ENCODE assay signal across 18 mouse cellular contexts in genomic region chr2:58487279-58487560, GRCm38 (mm10). TPM values are rescaled to one million over a fixed set of nuclear protein-coding genes. Genes with fewer than 3 reads are reported as not detected.
DNase-seq lines count a peak whose midpoint lies in the region; ATAC-seq and TF ChIP-seq lines count a peak whose summit lies in the region.
"Had no signal": no experiment of that assay in that cellular context is flagged by ENCODE, and none has a peak within 500 bp of the region (broad histone marks: within the 10 kb centered on the region; RNA-seq: fewer than 3 reads in every experiment).

No protein-coding gene starts in this region.

- no peaks in the 10 kb centered on the region for H3K27me3 ChIP-seq in heart, embryonic 10.5 days (ENCODE audit: insufficient read depth, poor library complexity, severe bottlenecking)
- H3K27me3 ChIP-seq in lung, postnatal 0 days (replicated peaks; ENCODE audit: insufficient read depth, low read length), result no peaks in the 10 kb centered on the region
- H3K27me3 ChIP-seq in forebrain, embryonic 15.5 days, result no peaks in the 10 kb centered on the region
- H3K27me3 ChIP-seq in stomach, embryonic 14.5 days (ENCODE audit: control insufficient read depth, insufficient read depth, low read length), result no peaks in the 10 kb centered on the region
- H3K27me3 ChIP-seq: embryonic facial prominence, embryonic 13.5 days; intestine, embryonic 15.5 days; liver, embryonic 15.5 days; megakaryocyte, embryonic 14.5 days had no signal

- H3K9ac ChIP-seq in lung, postnatal 0 days (replicated peaks; ENCODE audit: low read depth), result no peak overlapping the region
- no peak overlapping the region for H3K9ac ChIP-seq in forebrain, embryonic 15.5 days (replicated peaks)
- no peak overlapping the region for H3K9ac ChIP-seq in stomach, embryonic 14.5 days (replicated peaks; ENCODE audit: low read depth, low read length)
- H3K9ac ChIP-seq: embryonic facial prominence, embryonic 13.5 days; intestine, embryonic 15.5 days; liver, embryonic 15.5 days had no signal

- H3K4me3 ChIP-seq in heart, embryonic 10.5 days, result no peak overlapping the region
- H3K4me3 ChIP-seq in lung, postnatal 0 days (ENCODE audit: low read depth, low read length), result no peak overlapping the region
- H3K4me3 ChIP-seq in forebrain, embryonic 15.5 days, result no peak overlapping the region
- no peak overlapping the region for H3K4me3 ChIP-seq in stomach, embryonic 14.5 days (ENCODE audit: low read depth, low read length)
- H3K4me3 ChIP-seq: embryonic facial prominence, embryonic 13.5 days; hindbrain, embryonic 10.5 days; intestine, embryonic 15.5 days; liver, embryonic 15.5 days; megakaryocyte, embryonic 14.5 days had no signal

- WGBS in heart, embryonic 10.5 days, result 70% methylated on average over 3 of the region's 3 CpGs
- 54% methylated on average over 3 of the region's 3 CpGs for WGBS in lung, postnatal 0 days
- WGBS in forebrain, embryonic 15.5 days, result 56% methylated on average over 3 of the region's 3 CpGs
- WGBS in stomach, embryonic 14.5 days, result 58% methylated on average over 3 of the region's 3 CpGs

- TF ChIP-seq EP300 in lung, postnatal 0 days (IDR thresholded peaks at IDR 0.05), result no peak

- no peak overlapping the region for H3K4me2 ChIP-seq in lung, postnatal 0 days (replicated peaks; ENCODE audit: low read depth, low read length)
- no peak overlapping the region for H3K4me2 ChIP-seq in forebrain, embryonic 15.5 days (replicated peaks)
- no peak overlapping the region for H3K4me2 ChIP-seq in stomach, embryonic 14.5 days (replicated peaks; ENCODE audit: low read depth, low read length)
- H3K4me2 ChIP-seq: embryonic facial prominence, embryonic 13.5 days; intestine, embryonic 15.5 days; liver, embryonic 15.5 days had no signal

- H3K9me3 ChIP-seq in heart, embryonic 10.5 days, result no peaks in the 10 kb centered on the region
- H3K9me3 ChIP-seq in lung, postnatal 0 days (ENCODE audit: low read length), result no peaks in the 10 kb centered on the region
- no peaks in the 10 kb centered on the region for H3K9me3 ChIP-seq in forebrain, embryonic 15.5 days
- no peaks in the 10 kb centered on the region for H3K9me3 ChIP-seq in stomach, embryonic 14.5 days (ENCODE audit: control insufficient read depth, low read depth, low read length)
- H3K9me3 ChIP-seq: embryonic facial prominence, embryonic 13.5 days; hindbrain, embryonic 10.5 days; intestine, embryonic 15.5 days; liver, embryonic 15.5 days had no signal

- ATAC-seq in lung, postnatal 0 days, result no peak
- ATAC-seq in forebrain, embryonic 15.5 days (replicated peaks), result no peak
- ATAC-seq in stomach, embryonic 14.5 days (ENCODE audit: insufficient number of reproducible peaks, insufficient read depth, low FRiP score, low read depth), result no peak
- ATAC-seq in activated CD4-positive, CD25-positive, alpha-beta regulatory T cell, adult 4 months, result no peak
- ATAC-seq: intestine, embryonic 15.5 days had no signal

- H3K27ac ChIP-seq in heart, embryonic 10.5 days, result peak overlapping the region; percentile 56; the same call in 1 of the 2 replicates
- H3K27ac ChIP-seq in lung, postnatal 0 days (ENCODE audit: low read length), result peak overlapping the region; percentile 65
- 0 out of 2 replicates have a peak overlapping the region, but pooled peaks have one; percentile 9 for H3K27ac ChIP-seq in forebrain, embryonic 15.5 days (replicated peaks)
- peak overlapping the region; percentile 48; the same call in 1 of the 2 replicates for H3K27ac ChIP-seq in stomach, embryonic 14.5 days (ENCODE audit: low read length)
- H3K27ac ChIP-seq: embryonic facial prominence, embryonic 13.5 days; hindbrain, embryonic 10.5 days; intestine, embryonic 15.5 days; kidney, postnatal 0 days; liver, embryonic 15.5 days had no signal

- TF ChIP-seq CTCF in lung, postnatal 0 days (IDR thresholded peaks at IDR 0.05), result no peak

- no peaks in the 10 kb centered on the region for H3K36me3 ChIP-seq in heart, embryonic 10.5 days
- H3K36me3 ChIP-seq in lung, postnatal 0 days (ENCODE audit: insufficient read depth, low read length), result no peaks in the 10 kb centered on the region
- H3K36me3 ChIP-seq in forebrain, embryonic 15.5 days, result no peaks in the 10 kb centered on the region
- H3K36me3 ChIP-seq in stomach, embryonic 14.5 days (ENCODE audit: control insufficient read depth, insufficient read depth, low read length), result no peaks in the 10 kb centered on the region
- H3K36me3 ChIP-seq: intestine, embryonic 15.5 days; liver, embryonic 15.5 days had no signal

- no peak for DNase-seq in heart, embryonic 10.5 days (ENCODE audit: low spot score)
- no peak for DNase-seq in heart, adult 18-20 months
- DNase-seq in lung, postnatal 0 days (ENCODE audit: low spot score), result no peak
- no peak for DNase-seq in lung, postnatal 25 days (ENCODE audit: low spot score)
- DNase-seq: cerebellum, postnatal 25 days; gastrocnemius, postnatal 36 days; right cerebral cortex, postnatal 25 days had no signal

- peaks cover 64% of the 10 kb centered on the region for H3K4me1 ChIP-seq in heart, embryonic 10.5 days
- peaks cover 11% of the 10 kb centered on the region; the same call in 1 of the 2 replicates for H3K4me1 ChIP-seq in lung, postnatal 0 days (ENCODE audit: insufficient read depth, low read depth, low read length)
- peaks cover 30% of the 10 kb centered on the region for H3K4me1 ChIP-seq in forebrain, embryonic 15.5 days
- H3K4me1 ChIP-seq in stomach, embryonic 14.5 days (ENCODE audit: control insufficient read depth, insufficient read depth, low read length), result peaks cover 33% of the 10 kb centered on the region
- H3K4me1 ChIP-seq: megakaryocyte, embryonic 14.5 days had no signal

RNA-seq across cellular contexts. Expression of gene Gm17409, which starts 17.3 kb away (rescaled TPM):
- not detected in 2 replicates for polyA plus RNA-seq in heart, embryonic 10.5 days (2016; fragmentation: Nextera tagmentation; extraction: Ambion mirVana)
- not detected for total RNA-seq in heart, adult 18-20 months (2021)
- not detected in 2 replicates for polyA plus RNA-seq in lung, postnatal 0 days (2015; fragmentation: Nextera tagmentation; extraction: Ambion mirVana)
- 0.19 TPM in 1 of 2 replicates, not detected in the other for polyA plus RNA-seq in forebrain, embryonic 15.5 days (2015; fragmentation: Nextera tagmentation; extraction: Ambion mirVana)
- 0.26 TPM in 1 of 2 replicates, not detected in the other for polyA plus RNA-seq in stomach, embryonic 14.5 days (2014; fragmentation: Nextera tagmentation; extraction: Ambion mirVana)
- polyA plus RNA-seq in activated CD4-positive, CD25-positive, alpha-beta regulatory T cell, adult 4 months (2017; shearing (Covaris generic)), result not detected
- total RNA-seq: gastrocnemius, postnatal 36 days; left cerebral cortex, postnatal 10 days had no signal
- polyA plus RNA-seq: embryonic facial prominence, embryonic 13.5 days; hindbrain, embryonic 10.5 days; intestine, embryonic 15.5 days; kidney, postnatal 0 days; liver, embryonic 15.5 days; thymus, postnatal 0 days had no signal

Comparison
In these comparisons a context has a peak if more than half of its experiments do, and no peak if none do; other contexts are left out.
1. H3K27ac ChIP-seq: peak in every context shown above with its lines; median percentile 65 in lung, postnatal 0 days; 56 in heart, embryonic 10.5 days; 48 in stomach, embryonic 14.5 days; 9 in forebrain, embryonic 15.5 days.